Mouse (Mus musculus): Measurements from ENCODE around the gene Kcnd3.

Kcnd3 gene

DNA sequence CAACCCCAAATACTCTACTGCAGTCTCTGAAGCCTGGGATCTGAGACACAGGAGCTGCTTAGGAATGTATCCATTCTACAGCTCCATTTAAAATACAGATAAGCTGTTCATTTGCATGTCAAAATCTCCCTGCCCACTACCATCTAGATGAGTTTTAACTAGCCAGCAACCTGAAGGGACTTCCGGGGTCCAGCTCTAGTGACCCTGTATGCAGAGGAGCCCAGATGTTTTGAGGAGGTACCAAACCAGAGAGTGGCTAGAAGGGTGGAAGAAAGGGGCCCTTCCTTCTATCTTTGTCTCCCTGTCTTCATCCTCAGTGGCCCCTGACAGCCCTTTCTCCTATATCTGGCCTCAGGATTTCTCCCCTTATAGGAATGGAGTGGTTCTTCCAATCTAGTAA is 218.7 kb downstream of the Kcnd3 start:
- POLR2A ChIA-PET: interaction anchor here in 2 of 4 experiments (1.0 to 1.1 kb wide), 2 partner anchors 10 to 16 kb away, joined by 3 to 4 read pairs; no protein-coding TSS in a partner anchor
- CTCF ChIA-PET: no interaction called here

DNA sequence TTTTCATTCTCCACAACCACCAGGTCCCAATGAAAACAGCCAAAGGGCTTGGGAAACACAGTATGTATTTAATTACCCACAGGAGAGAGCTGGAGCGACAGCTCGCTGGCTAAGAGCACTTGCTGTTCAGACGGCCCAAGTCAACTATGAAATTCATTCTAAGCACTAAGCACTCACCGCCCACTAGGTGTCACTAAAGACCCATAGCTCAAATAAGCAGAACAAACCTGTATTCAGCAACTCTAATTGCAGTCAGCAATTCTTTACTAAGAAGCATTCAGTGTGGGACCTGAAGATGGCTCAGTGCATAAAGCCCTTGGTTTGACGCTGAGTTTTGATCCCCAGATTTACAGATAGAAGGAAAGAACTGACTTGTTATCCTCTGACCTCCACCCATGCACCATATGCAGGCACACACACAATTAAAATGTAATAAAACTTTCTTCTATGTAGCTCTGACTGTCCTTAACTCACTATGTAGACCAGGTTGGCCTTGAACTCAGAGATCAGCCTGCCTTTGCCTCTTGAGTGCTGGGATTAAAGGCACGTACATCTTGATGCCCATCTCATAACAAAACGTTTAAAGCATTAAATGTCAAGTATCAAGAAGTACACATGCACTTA is 222.6 kb downstream of the Kcnd3 start:
- CTCF ChIA-PET: interaction anchor here (0.5 to 2.5 kb wide), 25 partner anchors 10 to 1485 kb away, joined by 3 to 20 read pairs (median 3); no protein-coding TSS in a partner anchor
- POLR2A ChIA-PET: interaction anchor here in 3 of 4 experiments (0.6 to 3.0 kb wide), 8 partner anchors 8 to 336 kb away, joined by 3 to 17 read pairs (median 4); partner anchors contain the start of gene Inka2 (in 1 of the 3)

DNA sequence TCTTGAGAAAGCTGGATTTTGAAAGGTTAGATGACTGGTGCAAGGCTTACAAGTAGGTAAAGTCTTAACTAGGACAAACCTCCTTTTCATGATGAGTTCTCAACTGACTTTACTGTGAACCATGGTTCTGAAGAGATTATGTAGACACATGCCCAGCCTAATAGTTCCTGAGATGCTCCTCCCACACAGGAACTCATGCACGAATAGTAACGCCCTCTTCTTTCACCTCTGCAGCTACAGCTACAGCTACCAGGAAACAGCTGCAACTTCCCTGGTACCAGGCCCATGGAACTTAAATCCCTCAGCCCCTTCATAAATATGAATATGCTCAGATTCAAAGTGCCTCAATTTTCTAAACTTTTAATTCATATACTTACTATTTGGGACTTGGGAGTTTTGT is 223.8 kb downstream of the Kcnd3 start:
- ChIA-PET CTCF (interaction anchor here in 2 of 4 experiments (1.9 to 2.5 kb wide), 2 partner anchors 50 to 224 kb away, joined by 14 to 20 read pairs; no protein-coding TSS in a partner anchor), POLR2A (interaction anchor here in 2 of 4 experiments (0.7 to 1.1 kb wide), 3 partner anchors 11 to 440 kb away, joined by 3 read pairs; partner anchors contain the start of gene Wdr77 (in 1 of the 2))

DNA sequence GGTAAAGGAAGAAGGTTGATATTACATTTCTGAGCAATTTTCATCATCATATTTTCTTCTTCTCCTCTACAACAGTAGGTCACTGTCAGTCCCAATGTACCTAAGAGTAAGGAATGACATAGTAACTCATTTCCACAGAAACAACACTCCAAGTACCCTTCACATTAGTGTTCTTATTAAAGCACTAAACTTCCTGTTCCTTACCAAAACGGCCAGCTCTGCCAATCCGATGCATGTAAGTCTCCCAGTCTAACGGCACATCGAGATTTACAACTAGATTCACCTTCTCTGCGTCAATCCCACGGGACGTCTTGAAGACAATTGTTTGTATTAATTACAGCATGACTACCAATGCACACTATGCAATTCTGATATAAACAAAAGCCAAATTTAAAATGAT is 228.2 kb downstream of the Kcnd3 start:
- CTCF ChIA-PET: no interaction called here
- POLR2A ChIA-PET: interaction anchor here in 2 of 4 experiments (1.2 to 1.6 kb wide), 3 partner anchors 23 to 278 kb away, joined by 3 to 4 read pairs (median 3); partner anchors contain the start of gene Wdr77 (in 1 of the 2)

DNA sequence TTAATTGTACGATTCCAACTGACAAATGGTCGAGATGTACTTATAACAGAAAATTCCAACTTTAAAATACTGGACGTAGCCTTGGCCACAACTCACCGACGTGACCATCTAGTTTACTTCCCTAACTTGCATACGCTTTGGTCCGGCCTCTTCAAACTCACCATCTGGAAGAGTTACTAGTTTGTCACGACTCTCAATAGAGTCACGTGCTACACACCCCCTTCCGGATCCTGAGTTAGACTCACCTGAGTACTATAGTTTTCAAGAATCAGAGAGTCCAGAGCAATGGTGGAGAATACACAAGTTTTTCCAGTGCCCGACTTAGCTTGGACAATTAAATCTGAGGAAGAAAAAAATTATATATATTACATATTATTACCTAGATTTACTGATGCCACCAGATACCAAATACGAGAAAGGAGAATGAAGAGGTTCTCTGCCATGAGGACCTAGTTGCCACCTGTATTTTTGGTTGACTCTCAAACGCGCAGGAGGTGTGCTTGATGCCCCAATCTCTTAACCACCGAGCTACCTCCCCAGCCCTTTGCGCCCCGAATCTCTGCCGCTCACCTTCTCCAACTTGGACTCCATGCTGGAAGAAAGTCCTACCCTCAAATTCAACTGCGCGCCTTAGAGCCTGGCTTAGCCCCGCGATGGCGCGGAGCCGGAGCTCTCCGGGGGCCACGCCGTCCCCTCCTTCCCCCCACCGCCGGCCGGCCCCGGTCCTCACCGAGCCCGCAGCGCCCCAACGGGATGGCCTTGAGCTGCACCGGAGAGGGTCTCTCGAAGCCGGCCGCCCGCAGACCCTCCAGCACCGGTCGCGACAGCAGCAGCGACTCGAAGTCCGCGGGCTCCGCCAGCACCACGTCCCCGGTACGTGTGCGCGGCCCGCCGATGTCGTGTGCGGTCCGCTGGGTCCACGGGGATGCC is 234.5 kb downstream of the Kcnd3 start:
- ChIA-PET POLR2A (interaction anchor here in 3 of 4 experiments (0.7 to 5.2 kb wide), 22 partner anchors 11 to 278 kb away, joined by 3 to 29 read pairs (median 4); partner anchors contain the start of genes Wdr77 (in 3 of the 3), Atp5f1 (in 1 of the 3) and Inka2 (in 1 of the 3)), CTCF (interaction anchor here in 2 of 4 experiments (1.0 to 1.6 kb wide), 2 partner anchors 40 to 213 kb away, joined by 3 to 4 read pairs; no protein-coding TSS in a partner anchor)

DNA sequence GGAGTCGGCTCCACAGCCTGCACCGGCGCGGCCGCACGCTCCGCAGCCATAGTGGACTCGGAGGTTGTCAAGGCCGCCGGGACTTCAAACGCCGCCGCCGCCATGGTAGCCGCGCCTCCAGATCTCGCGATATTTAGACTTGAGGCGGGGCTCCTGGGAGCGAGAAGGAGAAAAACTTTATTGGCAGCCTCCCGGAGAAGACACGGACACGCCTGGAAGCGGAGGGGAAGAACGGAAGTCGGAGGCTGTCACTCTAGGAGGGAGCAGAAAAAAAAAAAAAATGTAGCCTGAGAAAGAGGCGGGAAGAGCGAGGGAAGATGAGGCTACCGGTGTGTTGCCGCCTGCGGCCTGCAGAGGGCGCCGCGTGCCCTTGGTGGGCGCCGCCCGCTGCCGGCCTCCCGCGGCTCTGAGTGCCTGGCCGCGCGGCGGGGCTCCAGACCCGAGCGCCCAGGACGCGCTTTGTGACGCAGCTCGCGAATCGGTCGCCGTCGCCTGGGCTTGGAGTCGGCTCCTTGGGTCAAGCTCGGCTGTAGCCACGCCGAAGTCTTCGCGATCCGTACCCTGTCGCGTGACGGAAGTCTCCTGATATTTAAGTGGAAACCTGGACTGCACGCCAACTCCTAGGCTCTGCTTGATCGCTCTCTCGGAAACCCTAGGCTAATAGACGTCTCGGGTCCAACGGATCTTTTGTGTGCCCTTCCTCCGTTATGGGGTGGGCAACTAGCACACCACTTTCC is 235.4 kb downstream of the Kcnd3 start, which contains the start of gene Ddx20:
Ddx20 (minus strand) TSS at position 251 of the 737 bp plus-strand sequence.
- ChIA-PET POLR2A (interaction anchor here in 3 of 4 experiments (0.7 to 5.2 kb wide), 18 partner anchors 10 to 277 kb away, joined by 3 to 29 read pairs (median 4); partner anchors contain the start of genes Wdr77 (in 2 of the 3), Atp5f1 (in 1 of the 3) and Inka2 (in 1 of the 3)), CTCF (interaction anchor here in 3 of 4 experiments (0.9 to 1.6 kb wide), 4 partner anchors 39 to 212 kb away, joined by 3 to 4 read pairs (median 3); no protein-coding TSS in a partner anchor)

DNA sequence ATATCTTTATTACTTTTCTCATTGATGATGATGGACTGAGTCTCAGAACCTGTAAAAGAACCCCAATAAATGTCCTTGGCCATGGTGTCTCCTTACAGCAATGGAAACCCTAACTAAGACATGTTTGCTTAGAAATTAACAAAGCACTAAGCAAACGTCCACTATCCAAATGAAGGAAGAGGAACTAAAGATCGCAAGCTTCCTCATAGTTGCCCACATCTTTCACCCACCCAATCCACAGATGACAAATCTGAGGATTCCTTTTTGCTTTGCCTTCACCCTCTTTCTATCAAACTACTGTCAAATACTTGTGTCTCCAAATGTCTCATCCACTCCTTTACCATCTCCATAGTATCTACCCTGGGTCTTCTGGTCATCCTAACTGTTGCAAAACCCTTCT is 236.4 kb downstream of the Kcnd3 start:
- POLR2A ChIA-PET: interaction anchor here in 2 of 4 experiments (0.6 to 5.2 kb wide), 5 partner anchors 11 to 338 kb away, joined by 3 to 29 read pairs (median 3); partner anchors contain the start of genes Atp5f1 (in 1 of the 2), Inka2 (in 1 of the 2) and Wdr77 (in 1 of the 2)
- CTCF ChIA-PET: interaction anchor here in 3 of 4 experiments (0.8 to 1.6 kb wide), 4 partner anchors 26 to 211 kb away, joined by 3 read pairs; no protein-coding TSS in a partner anchor

DNA sequence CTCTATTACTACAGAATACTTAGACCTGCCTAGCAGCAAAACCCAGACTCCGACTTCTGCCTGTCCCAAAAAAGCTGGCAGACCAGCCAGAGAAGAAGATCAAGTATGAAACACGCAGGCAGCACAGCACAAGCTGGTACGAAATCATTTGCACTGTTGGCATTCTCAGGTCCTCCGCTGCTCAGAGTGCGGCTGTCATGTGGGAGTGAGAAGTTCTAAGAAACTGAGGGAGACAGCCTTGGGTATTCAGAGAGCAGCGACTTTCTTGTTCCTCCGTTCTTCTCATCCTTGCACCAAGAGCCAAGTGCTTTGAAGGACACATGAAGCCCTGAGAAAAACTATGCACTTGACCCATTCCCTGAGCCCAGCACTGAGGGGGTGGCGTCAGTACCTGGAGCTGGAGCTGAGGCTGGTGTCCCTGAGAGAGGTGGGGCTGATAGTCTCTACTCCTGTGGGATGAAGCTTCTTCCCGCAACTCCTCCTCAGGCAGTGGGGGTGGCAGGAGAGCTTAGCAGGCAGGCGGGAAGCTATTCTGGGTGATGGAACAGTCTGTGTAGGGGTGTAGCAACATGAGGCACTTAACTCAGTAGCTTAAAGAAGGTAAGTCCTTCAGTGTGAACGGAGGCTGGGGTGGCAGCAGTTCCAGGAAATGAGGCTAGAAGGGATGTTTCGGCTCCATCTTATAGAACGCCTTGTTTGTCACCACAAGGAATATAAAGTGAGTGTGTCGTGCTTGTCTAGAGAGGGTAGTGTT is 241.4 kb downstream of the Kcnd3 start:
- ChIA-PET CTCF (no interaction called here), POLR2A (interaction anchor here in 2 of 4 experiments (0.9 to 1.3 kb wide), 5 partner anchors 11 to 32 kb away, joined by 3 to 6 read pairs (median 3); partner anchors contain the start of gene Inka2 (in 1 of the 2))

DNA sequence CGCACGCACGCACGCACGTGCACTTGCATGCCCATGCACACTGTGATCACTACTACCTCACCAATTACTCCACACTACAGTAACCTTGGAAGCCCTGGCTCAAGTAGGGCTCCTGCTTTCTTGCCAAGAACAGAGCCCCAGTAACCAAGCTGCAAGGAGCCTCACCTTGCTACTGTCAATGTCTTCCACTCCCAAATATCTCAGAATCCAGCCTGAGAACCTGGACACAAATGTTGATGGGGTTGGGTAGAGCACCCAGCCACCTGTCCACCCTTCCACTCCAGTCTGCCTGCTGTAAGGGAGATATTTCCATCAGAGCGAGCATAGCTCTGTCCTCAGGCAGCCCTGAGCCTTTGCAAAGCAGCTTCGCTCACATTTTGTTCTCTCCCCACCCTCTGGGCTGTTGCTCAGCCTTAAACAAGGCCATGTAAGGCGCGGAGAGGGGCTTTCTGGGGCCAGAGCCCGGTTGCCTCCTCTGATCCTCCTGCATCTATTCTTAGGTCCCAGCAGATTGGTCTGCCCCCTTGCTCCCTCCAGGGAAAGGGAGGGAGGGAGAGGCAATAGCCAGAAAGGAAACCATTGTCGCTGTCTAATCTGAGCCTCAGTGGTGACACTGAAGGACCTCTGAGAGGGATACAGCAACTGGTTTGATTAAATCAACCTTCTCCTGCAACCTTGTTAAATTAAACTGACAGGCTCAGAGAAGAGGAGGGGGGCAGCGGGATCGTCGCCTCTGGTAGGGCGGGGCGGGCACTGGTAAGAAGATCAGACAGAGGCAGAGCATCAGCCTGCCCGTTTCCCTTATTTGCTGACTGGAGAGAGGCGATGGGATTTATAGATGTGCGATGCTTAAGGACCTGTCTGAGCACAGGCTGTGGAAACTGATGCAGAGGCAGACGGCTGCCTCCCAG is 243.6 kb downstream of the Kcnd3 start:
- CTCF ChIA-PET: interaction anchor here in 1 of 4 experiments (0.7 kb wide), 1 partner anchor 37 kb away, joined by 3 read pairs; no protein-coding TSS in a partner anchor

DNA sequence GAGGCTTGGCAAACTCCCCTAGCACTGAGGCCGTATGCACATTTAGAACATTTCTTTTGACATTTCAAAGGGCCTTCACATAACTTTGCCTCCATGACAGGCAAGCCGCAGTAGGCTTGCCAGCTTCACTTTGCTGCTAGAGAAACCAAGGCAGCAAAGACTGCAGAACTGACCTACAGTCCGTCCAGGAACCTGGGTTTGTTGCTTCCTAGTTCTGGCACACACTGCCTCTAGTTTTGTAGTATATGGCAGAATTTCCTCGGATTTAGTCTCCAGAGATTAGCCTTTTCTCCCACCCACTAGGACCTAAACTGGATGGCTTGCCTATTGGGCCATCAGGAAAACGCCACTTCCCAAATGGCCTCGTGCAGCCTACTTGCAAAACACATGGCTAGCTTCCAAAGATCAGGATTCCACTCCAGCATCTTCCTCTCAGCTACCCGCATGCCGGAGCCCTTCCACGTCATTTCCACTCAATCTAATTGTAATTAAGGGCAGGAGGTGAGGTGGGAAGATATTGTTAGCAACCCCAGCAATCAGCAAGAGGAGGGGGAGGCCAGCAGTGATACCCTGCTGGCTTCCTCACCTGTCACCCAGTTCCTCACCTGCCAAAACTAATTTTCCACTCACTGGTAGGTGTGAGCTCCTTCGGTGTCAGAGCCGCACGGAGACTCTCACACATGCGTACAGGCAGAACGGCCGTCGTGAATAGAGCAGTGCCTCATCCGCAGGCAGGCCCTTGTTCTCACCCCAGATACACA is 244.4 kb downstream of the Kcnd3 start:
- ChIA-PET CTCF (interaction anchor here in 1 of 4 experiments (0.7 kb wide), 1 partner anchor 36 kb away, joined by 3 read pairs; no protein-coding TSS in a partner anchor), POLR2A (no interaction called here)

More for the DNA sequence above, 243.6 kb downstream of the Kcnd3 start:
- POLR2A ChIA-PET: no interaction called here

DNA sequence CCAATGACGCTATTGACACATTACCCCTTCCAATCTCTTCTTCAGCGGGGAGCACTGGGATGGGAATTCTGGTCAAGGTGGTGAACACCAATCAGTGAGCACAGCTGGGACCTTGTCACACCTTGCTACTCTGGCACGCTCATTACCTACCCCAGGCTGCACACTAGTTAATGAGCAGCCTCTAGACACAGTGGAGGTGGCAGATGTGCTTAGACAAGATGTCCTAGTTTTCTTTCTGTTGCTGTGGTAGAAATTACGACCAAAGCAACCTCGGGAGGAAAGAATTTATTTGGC is 245.0 kb downstream of the Kcnd3 start:
- CTCF ChIA-PET: no interaction called here
- POLR2A ChIA-PET: no interaction called here

DNA sequence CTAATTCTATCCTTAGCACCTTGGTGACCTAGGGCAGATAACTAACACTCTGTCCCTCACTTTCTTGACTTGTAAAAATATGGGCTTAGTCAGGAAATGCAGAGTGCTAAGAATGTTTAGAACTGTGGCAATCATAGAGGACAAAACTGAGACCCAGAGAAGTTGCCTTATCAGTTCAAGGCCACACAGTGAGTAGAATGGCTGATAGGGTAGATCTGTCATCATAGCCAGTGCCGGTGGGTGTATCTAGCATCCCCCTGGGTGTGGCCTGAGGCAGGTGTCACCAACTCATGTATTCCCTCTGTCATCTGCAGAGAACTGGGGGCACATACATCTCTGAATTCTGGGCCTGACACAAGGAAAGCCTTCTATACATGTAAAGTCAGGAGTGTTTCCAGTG is 246.2 kb downstream of the Kcnd3 start:
- ChIA-PET CTCF (no interaction called here), POLR2A (no interaction called here)

DNA sequence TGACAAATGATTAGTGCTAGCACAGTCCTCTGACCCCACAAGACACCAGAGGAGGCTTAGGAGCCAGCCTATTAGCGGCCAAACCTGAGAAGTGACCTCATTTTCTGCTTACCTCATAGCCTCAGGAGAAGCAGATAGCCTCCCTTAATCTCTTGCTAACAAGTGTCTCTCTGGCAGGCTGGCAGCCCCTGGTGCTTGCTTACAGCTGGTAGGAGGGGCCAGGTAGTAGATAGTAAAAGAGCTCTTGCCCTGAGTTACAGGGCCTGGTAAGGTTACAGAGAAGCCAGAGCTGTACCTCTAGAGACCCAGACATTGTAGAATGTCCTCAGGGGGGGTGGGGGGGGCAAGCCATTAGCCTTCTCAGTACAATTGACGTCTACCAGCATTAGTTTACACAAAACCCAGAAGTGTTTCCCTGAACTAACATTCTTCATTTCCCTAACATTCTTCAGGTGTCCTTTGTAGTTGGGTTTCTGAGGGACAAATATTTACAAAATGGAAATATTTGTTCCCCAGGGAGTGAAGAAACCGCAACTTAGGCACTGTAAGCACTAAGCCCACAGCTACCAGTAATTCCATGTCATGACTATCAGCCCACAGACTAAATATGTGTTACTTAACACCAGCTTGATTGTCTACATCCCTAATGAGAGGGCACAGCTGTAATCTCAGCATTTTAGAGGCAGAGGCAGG is 247.3 kb downstream of the Kcnd3 start:
- POLR2A ChIA-PET: interaction anchor here in 2 of 4 experiments (0.6 to 0.8 kb wide), 2 partner anchors 34 to 585 kb away, joined by 3 to 5 read pairs; no protein-coding TSS in a partner anchor
- CTCF ChIA-PET: no interaction called here

DNA sequence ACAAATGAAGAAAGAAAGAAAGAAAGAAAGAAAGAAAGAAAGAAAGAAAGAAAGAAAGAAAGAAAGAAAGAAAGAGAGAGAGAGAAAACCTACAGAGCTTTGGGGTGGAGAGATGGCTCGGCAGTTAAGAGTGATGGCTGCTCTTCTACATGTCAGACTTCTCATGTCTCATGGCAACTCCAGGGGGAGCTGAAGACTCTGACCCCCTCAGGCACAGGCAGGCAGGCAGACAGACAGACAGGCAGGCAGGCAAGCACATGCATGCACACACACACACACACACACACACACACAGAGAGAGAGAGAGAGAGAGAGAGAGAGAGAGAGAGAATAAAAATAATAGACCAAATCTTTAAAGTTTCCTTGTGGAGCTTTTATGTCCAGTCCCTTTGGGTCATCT is 248.7 kb downstream of the Kcnd3 start:
- ChIA-PET POLR2A (interaction anchor here in 1 of 4 experiments (0.6 kb wide), 1 partner anchor 18 kb away, joined by 3 read pairs; no protein-coding TSS in a partner anchor), CTCF (interaction anchor here in 2 of 4 experiments (0.6 to 0.7 kb wide), 3 partner anchors 548 to 1623 kb away, joined by 3 to 5 read pairs (median 4); no protein-coding TSS in a partner anchor)

DNA sequence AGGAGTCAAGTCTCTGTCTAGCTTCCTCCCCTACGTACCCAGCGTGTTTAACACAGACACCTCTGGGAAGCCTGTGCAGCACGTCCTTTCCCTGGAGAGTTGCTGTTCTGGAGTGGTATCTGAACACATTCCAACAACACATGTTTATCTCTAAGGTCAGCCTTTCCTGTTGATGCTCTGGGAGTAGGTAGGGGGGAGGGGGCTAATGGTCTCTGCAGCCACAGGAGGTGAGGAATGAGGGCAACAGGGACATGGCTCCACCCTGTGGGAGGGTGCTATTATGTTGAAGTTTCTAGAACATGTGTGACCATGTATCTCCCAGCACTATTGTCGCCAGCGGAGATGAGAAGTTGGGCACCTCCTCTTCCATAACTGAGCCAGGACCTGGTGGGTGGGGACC is 249.3 kb downstream of the Kcnd3 start:
- ChIA-PET CTCF (interaction anchor here in 2 of 4 experiments (0.5 to 0.7 kb wide), 3 partner anchors 549 to 1678 kb away, joined by 4 to 5 read pairs (median 4); no protein-coding TSS in a partner anchor), POLR2A (interaction anchor here in 1 of 4 experiments (0.6 kb wide), 1 partner anchor 17 kb away, joined by 3 read pairs; no protein-coding TSS in a partner anchor)
